Mouse (Mus musculus): Measurements from ENCODE around the gene Pagr1a.

GRCm38 (mm10) chr7:126988816-126989215 lies 28.3 kb downstream of the Pagr1a start:
- no peak for TF ChIP-seq CTCF (IDR thresholded peaks at IDR 0.05; ENCODE audit: low read depth)
- no peak for TF ChIP-seq EP300 (IDR thresholded peaks at IDR 0.05; ENCODE audit: low read depth)
